Mouse (Mus musculus) bone marrow macrophage, adult 2 months (primary cell): ENCODE measurements around the gene Pheta1. TPM values are rescaled to one million over a fixed set of nuclear protein-coding genes. Genes with fewer than 3 reads are reported as not detected.

ENCODE experiments used
- H3K27ac ChIP-seq: 2 replicates; pipeline ENCODE4 v1.5.1; 2012; ENCODE audit warnings: low read depth, low read length; ENCODE audit not compliant: insufficient read depth
- H3K4me1 ChIP-seq: 2 replicates; pipeline ENCODE4 v1.6.1; 2012; ENCODE audit warnings: low read length; ENCODE audit not compliant: control insufficient read depth, insufficient read depth
- H3K4me3 ChIP-seq: 2 replicates; pipeline ENCODE4 v1.5.1; 2012; ENCODE audit warnings: mild to moderate bottlenecking, low read length, moderate library complexity; ENCODE audit not compliant: insufficient read depth
- CTCF ChIP-seq: IDR thresholded peaks from 2 replicates; pipeline ENCODE4 v1.5.1; 2012; ENCODE audit warnings: low read depth, mild to moderate bottlenecking, low read length, moderate library complexity
- POLR2A ChIP-seq: IDR thresholded peaks from 2 replicates; pipeline ENCODE4 v1.6.1; 2012; ENCODE audit warnings: mild to moderate bottlenecking, low read depth, low read length, borderline replicate concordance
- polyA plus RNA-seq: library from polyadenylated mRNA; stranded (reverse); fragments of >200 nt; gene quantifications from 2 replicates; pipeline ENCODE4 v1.2.4, GENCODE M21; 2012; ENCODE audit not compliant: missing spikeins, insufficient read depth, insufficient read length

The Pheta1 gene
- polyA plus RNA-seq, 1 experiment, result 6.6 TPM

DNA sequence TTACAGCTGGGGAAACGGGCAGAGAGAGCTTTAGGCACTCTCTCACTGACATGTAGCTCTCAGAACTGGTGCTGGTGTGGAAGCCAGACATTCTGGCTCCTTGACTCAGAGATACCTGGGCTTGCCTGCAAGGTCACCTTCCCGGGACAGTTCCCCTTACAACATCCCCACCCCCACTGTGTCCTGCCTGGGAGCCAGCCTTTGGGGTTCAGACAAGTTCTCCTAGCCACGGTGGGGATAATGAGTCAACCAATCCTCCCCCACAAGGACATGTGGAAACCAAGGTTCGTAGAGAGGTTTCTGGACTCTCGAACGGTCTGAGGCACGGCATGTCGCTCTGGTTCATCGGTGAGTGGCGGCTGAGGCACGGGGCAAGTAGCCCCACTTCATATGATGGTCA is 8.0 kb downstream of the Pheta1 start:
- no peak overlapping the region for H3K4me3 ChIP-seq
- no peak overlapping the region for H3K27ac ChIP-seq
- TF ChIP-seq POLR2A (no peak), CTCF (no peak)
- no peaks in the 10 kb centered on the region for H3K4me1 ChIP-seq

DNA sequence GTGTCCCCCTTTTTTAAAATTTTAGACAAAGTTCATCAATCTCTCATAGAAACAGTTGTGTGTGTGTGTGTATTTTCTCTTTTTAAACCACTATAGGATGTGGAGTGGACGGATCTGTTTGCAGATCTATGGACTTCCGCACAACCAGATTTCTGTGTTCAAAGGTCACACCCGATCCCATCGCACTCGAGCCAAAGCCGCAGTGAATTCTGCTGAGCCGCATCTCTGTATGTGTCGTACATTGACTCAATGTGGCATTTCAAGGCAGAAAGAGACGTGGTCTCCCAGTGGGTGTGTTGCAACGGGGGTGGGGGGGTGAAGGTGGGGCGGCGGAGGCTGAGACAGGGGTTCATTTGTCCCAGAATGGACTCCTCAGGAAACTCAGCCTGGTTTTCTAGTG is 9.6 kb downstream of the Pheta1 start:
- Histone ChIP-seq H3K4me1 (no peaks in the 10 kb centered on the region), H3K27ac (no peak overlapping the region), H3K4me3 (no peak overlapping the region)
- no peak for TF ChIP-seq POLR2A
- no peak for TF ChIP-seq CTCF

DNA sequence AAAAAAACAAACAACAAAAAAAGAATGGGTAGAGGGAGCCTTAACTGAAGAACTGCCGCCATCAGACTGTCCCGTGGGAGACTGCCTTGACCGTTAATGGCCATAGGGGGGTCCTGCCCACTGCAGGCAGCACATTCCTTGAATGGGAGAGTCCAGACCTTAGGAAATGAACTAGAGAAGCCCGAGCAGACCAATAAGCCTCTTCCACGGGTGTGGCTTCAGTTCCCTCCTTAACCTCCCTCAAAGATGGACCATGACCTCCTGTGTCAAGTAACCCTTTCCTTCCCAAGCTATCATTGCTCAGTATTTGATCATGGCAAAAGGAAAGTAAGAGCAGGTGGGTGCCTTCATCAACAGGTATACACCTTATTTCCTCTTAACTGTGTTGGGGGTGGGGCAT is 13.2 kb downstream of the Pheta1 start:
- TF ChIP-seq POLR2A, result no peak
- no peak for TF ChIP-seq CTCF
- H3K4me1 ChIP-seq, result no peaks in the 10 kb centered on the region
- H3K27ac ChIP-seq, result no peak overlapping the region
- H3K4me3 ChIP-seq, result no peak overlapping the region

DNA sequence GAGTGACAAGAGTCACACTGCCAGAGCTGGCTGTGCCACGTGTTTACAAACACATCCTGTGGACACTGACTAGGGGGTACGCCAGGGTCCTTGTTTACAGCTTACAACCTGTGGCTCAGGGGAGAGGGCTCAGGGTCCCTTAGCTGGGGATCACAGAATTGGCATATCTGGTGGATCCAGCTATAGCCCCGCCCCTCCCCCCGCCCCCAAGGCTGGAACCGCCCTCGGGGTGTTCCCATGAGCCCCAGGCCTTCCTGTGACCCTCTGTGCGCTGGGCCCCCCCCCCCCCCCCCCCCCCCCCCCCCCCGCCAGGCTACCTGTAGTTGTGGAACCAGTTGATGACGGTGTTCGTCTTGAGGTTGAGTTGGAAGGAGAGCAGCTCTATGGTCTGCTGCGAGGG is 15.5 kb downstream of the Pheta1 start:
- no peak for TF ChIP-seq CTCF
- TF ChIP-seq POLR2A, result no peak
- H3K4me1 ChIP-seq, result no peaks in the 10 kb centered on the region
- H3K4me3 ChIP-seq, result no peak overlapping the region
- no peak overlapping the region for H3K27ac ChIP-seq

DNA sequence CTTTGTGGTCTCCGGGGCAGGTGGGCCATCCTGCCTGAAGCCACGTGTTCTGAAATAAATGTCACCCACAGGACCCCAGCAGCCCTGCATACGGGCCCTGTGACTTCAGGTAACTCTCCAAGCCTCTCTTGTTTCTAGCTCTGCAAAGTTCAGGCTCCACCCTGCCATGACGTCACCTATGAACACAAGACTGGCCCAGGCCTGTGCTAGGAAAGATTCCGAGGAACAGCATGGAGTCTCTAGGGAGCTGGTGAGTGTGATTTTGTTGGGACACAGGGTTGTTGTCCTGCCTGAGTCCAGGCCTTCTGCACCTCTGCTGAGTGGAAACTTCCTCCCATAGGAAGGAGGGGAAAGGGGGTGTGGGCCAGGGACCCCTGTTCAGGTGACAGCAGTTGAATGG is 19.2 kb downstream of the Pheta1 start:
- peaks cover 14% of the 10 kb centered on the region for H3K4me1 ChIP-seq
- TF ChIP-seq CTCF (no peak), POLR2A (no peak)

DNA sequence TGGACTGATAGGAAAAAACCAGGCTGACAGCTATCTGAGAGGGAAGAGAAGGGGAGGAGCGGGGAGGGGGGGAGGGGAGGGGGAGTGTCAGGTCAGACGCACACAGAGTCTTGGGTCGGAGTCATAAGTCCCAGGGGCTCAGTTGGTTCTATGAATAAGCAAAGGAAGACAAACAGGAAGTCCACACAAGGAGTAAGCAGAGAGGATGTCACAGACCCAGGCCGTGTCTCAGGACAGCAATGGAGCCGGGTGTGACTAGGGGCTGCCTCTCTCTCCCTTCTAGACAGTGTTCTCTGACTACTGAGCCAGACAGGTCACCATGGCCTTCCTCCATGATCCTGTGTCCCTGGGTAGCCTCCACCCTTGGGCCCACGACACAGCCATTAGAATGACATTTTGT is 22.0 kb downstream of the Pheta1 start:
- H3K4me1 ChIP-seq, result peaks cover 14% of the 10 kb centered on the region
- peak overlapping the region; percentile 33 for H3K4me3 ChIP-seq
- peak overlapping the region; percentile 95 for H3K27ac ChIP-seq
- TF ChIP-seq CTCF, result no peak
- no peak for TF ChIP-seq POLR2A

More for the DNA sequence above, 19.2 kb downstream of the Pheta1 start:
- H3K4me3 ChIP-seq, result no peak overlapping the region
- H3K27ac ChIP-seq, result no peak overlapping the region

DNA sequence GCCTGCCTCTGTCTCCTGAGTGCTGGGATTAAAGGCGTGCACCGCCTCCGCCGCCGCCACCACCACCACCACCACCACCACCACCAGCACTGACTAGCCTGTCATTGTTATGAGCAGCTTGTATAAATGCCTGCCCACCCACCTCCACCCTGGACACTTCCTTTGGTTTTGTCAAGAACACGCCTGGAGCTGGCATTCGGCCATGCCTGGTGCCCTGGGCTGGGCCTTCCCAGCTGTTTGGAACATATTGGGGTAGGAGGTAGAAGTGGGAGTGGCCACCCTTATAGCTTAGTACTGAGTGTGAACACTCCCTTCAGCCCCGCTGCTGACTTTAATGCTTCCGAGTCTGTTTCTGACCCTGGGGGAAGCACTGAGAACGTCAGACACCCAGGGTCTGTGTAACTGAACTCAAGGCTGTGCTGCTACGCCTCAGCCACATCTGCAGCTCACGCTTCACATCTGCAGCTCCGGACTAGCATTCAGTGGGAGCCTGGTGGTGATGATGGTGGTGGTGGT is 22.8 kb downstream of the Pheta1 start:
- Histone ChIP-seq H3K27ac (peak overlapping the region; percentile 95), H3K4me3 (no peak overlapping the region), H3K4me1 (peaks cover 14% of the 10 kb centered on the region)
- TF ChIP-seq POLR2A (no peak), CTCF (no peak)

DNA sequence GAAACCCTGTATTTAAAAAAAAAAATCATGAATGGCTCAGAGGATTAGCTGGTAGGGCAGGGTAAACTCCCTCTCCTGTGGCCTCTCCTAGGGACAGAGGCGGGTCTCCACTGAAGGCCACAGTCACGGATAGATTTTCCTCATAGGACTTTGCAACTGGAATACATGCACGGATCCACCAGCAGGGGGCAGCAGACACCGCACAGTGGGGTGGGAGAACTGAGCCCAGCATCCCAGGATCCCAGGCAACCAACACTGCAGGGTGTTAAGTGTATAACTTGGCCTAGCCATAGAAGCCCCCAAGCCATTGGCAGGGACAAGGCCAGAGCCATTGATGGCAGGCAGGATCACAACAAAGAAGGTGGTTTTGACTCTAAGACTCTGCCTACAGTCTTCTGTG is 23.4 kb downstream of the Pheta1 start:
- TF ChIP-seq CTCF (peak; percentile 96), POLR2A (no peak)
- Histone ChIP-seq H3K27ac (peak overlapping the region; percentile 95; the same call in 1 of the 2 replicates), H3K4me1 (peaks cover 14% of the 10 kb centered on the region), H3K4me3 (no peak overlapping the region)

DNA sequence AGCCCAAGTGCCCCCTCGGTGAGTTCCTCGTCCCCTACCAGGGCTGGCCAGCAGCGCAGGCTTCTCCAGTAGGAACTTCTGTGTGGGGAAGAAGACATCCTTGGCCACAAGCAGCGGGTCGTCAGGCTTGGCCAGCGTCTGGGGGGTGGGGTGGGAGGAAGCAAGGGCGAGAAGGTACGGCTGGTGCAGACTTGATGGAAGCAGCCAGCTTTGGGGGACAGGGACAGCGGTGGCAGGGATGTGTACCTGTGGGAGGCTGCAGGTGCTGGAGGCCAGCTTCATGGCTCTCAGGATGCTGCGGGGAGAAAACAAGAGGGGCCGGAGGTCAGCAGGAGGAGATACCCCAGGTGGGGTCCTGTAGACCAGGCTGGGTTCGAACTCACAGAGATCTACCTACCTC is 26.3 kb downstream of the Pheta1 start:
- no peak overlapping the region for H3K4me3 ChIP-seq
- TF ChIP-seq CTCF, result no peak
- no peak for TF ChIP-seq POLR2A
- peaks cover 14% of the 10 kb centered on the region for H3K4me1 ChIP-seq
- H3K27ac ChIP-seq, result no peak overlapping the region

DNA sequence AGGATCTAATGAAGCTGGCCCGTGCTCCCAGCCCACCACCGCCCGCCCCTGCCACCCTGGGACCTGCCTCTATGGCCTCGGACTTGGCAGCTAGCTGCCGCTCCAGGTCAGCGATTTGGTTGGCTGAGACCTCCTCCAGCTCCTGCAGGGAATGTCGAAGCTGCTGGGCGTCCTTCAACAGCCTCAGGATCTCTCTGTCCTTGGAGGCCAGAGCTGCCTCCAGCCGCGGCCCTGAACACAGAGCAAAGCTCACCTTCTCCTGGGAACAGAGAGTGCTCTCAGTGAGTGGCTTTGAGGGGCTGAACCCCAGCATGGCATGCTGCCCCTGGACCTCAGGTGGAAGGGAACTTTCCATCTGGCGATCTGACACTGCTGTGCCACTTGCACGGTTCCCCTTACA is 28.1 kb downstream of the Pheta1 start:
- Histone ChIP-seq H3K4me3 (no peak overlapping the region), H3K4me1 (peaks cover 2% of the 10 kb centered on the region), H3K27ac (no peak overlapping the region)
- TF ChIP-seq CTCF (no peak), POLR2A (no peak)

DNA sequence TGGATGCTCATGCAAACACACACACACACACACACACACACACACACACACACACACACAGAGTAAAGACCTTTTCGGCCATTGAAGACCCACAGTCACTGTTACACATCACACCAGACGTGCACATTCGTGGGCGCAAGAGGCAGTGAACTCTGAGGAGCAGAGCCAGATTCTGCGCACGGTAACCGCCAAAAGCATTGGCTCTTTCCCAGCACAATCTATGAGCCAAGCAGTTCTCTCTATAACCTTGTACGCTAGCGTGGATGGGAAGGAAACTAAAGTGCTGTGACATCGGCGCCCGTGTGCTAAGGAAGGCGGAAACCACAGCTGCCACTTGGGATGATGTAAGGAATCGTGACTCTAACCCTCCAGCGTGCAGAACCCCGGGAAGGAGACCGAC is 29.9 kb downstream of the Pheta1 start:
- H3K27ac ChIP-seq, result no peak overlapping the region
- no peak overlapping the region for H3K4me3 ChIP-seq
- H3K4me1 ChIP-seq, result no peaks in the 10 kb centered on the region
- TF ChIP-seq POLR2A, result no peak
- TF ChIP-seq CTCF, result no peak
